Mouse (Mus musculus) natural killer cell, adult 2 months (primary cell): Measurements from ENCODE around the gene Rnf214.

Experiments
- DNase-seq, 2 experiments: peaks; one replicate each; pipeline ENCODE4 v3.0.0; 2022; ENCODE audit warnings: low spot score in 2 of 2

Rnf214 gene

DNA sequence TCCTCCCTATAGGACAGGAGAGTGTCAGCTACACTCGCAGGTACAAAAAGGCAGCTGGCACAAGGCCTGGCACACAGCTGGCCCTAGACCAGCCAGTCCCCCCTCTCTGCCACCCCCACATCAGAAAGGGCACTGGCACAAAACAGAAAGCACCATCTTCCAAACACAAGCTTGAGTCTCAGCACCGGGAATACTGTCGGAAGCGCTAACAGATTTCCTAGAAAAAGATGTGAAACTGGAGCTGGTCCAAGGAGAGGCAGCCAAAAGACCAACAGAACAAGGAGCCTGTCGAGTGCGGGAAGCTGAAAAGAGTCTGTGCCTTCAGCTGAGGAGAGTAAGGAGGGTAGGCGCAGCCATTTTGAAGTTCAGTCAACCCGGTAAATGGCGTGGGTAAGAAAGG is 91.6 kb downstream of the Rnf214 start:
- no peak for DNase-seq
